11 mouse cellular contexts compared by ENCODE assay signal in the genomic region with DNA sequence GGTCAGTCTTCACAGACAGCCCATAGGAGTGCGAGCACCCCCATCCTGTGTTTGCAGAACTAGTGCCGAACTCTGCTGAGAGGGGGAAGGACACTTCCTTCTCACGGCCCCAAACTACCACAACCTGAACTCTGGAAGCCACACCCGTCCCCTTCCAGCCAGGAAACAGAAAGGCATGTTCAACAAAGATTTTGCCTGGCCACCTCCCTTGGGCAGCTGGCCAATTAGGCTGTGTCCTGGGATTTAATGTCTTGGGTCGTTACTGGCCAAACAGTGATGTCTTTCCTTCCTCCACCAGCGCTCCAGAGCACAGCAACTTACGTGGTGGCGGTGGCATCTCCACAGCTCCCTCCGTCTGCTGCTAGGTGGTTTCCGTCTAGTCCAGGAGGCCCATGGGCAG.
DNase-seq lines count a peak whose midpoint lies in the region; ATAC-seq and TF ChIP-seq lines count a peak whose summit lies in the region.
"Had no signal": no experiment of that assay in that cellular context is flagged by ENCODE, and none has a peak within 500 bp of the region (broad histone marks: within the 10 kb centered on the region; RNA-seq: fewer than 3 reads in every experiment).

No protein-coding gene starts in this region.

- H3K27ac ChIP-seq in cerebellum, adult 2 months (ENCODE audit: insufficient read depth, low read length) = no peak overlapping the region
- H3K27ac ChIP-seq in forebrain, embryonic 12.5 days = no peak overlapping the region
- H3K27ac ChIP-seq: midbrain, embryonic 12.5 days had no signal

- no peak overlapping the region for H3K9ac ChIP-seq in forebrain, embryonic 12.5 days
- H3K9ac ChIP-seq: midbrain, embryonic 12.5 days had no signal

- DNase-seq in 416B (ENCODE audit: low read depth) = peak; percentile 81
- DNase-seq in adrenal gland, postnatal 14 days = peak; percentile 49
- peak; percentile 64 to 72 for DNase-seq in heart, postnatal 10 days
- DNase-seq in lung, adult 2 months = peak; percentile 35
- DNase-seq in cerebellum, adult 2 months = no peak
- DNase-seq in embryo, embryonic 9.5 days (ENCODE audit: extremely low spot score) = no peak
- no peak for DNase-seq in layer of hippocampus, postnatal 25 days (ENCODE audit: extremely low spot score in 1 of 2, low spot score in 1 of 2)
- DNase-seq: left cerebral cortex, postnatal 4 days; thymus, adult 2 months had no signal

- no peaks in the 10 kb centered on the region for H3K36me3 ChIP-seq in forebrain, embryonic 12.5 days (replicated peaks)
- H3K36me3 ChIP-seq: midbrain, embryonic 12.5 days had no signal

- H3K4me2 ChIP-seq in forebrain, embryonic 12.5 days = no peak overlapping the region
- H3K4me2 ChIP-seq: midbrain, embryonic 12.5 days had no signal

- H3K4me1 ChIP-seq in lung, adult 2 months (ENCODE audit: control insufficient read depth, insufficient read depth, low read length) = peaks cover 7% of the 10 kb centered on the region
- no peaks in the 10 kb centered on the region for H3K4me1 ChIP-seq in cerebellum, adult 2 months (ENCODE audit: control insufficient read depth, insufficient read depth, low read length)
- H3K4me1 ChIP-seq in forebrain, embryonic 12.5 days = no peaks in the 10 kb centered on the region
- H3K4me1 ChIP-seq: midbrain, embryonic 12.5 days had no signal

- TF ChIP-seq CTCF in lung, adult 2 months (IDR thresholded peaks at IDR 0.05; ENCODE audit: insufficient read depth, low read length) = no peak
- TF ChIP-seq CTCF in cerebellum, adult 2 months (IDR thresholded peaks at IDR 0.05; ENCODE audit: borderline replicate concordance, insufficient read depth, low read depth, low read length) = no peak

- no peaks in the 10 kb centered on the region for H3K9me3 ChIP-seq in forebrain, embryonic 12.5 days
- H3K9me3 ChIP-seq: midbrain, embryonic 12.5 days had no signal

- H3K27me3 ChIP-seq in cerebellum, adult 2 months (ENCODE audit: control insufficient read depth, insufficient read depth, low read length) = no peaks in the 10 kb centered on the region
- H3K27me3 ChIP-seq in forebrain, embryonic 12.5 days = no peaks in the 10 kb centered on the region
- H3K27me3 ChIP-seq: midbrain, embryonic 12.5 days had no signal

- H3K4me3 ChIP-seq in lung, adult 2 months (replicated peaks; ENCODE audit: extremely low read depth, low read depth, low read length) = no peak overlapping the region
- H3K4me3 ChIP-seq in cerebellum, adult 2 months (replicated peaks; ENCODE audit: insufficient read depth, low read depth, low read length) = no peak overlapping the region
- H3K4me3 ChIP-seq in forebrain, embryonic 12.5 days (replicated peaks) = no peak overlapping the region
- H3K4me3 ChIP-seq: midbrain, embryonic 12.5 days had no signal

- intact Hi-C loops in heart, postnatal 10 days (cut with DNase I) = no loop called here

- TF ChIP-seq POLR2A in lung, adult 2 months (IDR thresholded peaks at IDR 0.05; ENCODE audit: borderline replicate concordance, extremely low read depth, low read depth, low read length) = no peak
- no peak for TF ChIP-seq POLR2A in cerebellum, adult 2 months (IDR thresholded peaks at IDR 0.05; ENCODE audit: borderline replicate concordance, insufficient read depth, low read length)

- 39% methylated on average over 10 of the region's 10 CpGs for WGBS in lung, adult 2 months
- 67% methylated on average over 10 of the region's 10 CpGs for WGBS in cerebellum, adult 2 months
- WGBS in forebrain, embryonic 12.5 days = 84% methylated on average over 10 of the region's 10 CpGs

- no peak for ATAC-seq in forebrain, embryonic 12.5 days (ENCODE audit: low FRiP score)

Comparison
In these comparisons a context has a peak if more than half of its experiments do, and no peak if none do; other contexts are left out.
1. DNase-seq: peak in 416B (single experiment), adrenal gland, postnatal 14 days (single experiment), heart, postnatal 10 days (2 of 2) and lung, adult 2 months (single experiment); none in cerebellum, adult 2 months (0 of 2), embryo, embryonic 9.5 days (single experiment) and layer of hippocampus, postnatal 25 days (0 of 2).